Mouse (Mus musculus) spleen, postnatal 4 days (tissue): Measurements from ENCODE around the gene Glt1d1.

Source experiments
- DNase-seq, 2 experiments: peaks; one replicate each; pipeline ENCODE4 v3.0.0; 2022; ENCODE audit warnings: low spot score in 2 of 2

Glt1d1 gene

DNA sequence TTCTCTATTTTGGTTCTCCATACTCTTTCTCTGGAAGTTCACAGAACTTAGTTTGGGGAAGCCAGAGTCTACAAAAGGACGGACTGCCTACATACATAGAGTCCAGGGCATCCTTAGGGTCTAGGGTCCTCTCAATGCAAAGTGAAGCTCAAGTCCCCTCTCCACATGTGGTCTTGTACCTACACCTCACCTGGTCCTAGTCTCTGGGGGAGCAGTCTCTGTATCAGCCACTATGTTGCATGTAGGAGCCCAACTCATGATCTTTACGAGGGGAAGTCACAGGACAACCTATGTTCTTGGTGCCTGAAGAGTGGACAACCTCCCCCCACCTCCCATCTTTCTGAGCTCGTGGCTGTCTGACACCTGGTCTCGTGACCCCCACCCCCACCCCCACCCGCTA is 391 bp upstream of the Glt1d1 start:
- no peak for DNase-seq

DNA sequence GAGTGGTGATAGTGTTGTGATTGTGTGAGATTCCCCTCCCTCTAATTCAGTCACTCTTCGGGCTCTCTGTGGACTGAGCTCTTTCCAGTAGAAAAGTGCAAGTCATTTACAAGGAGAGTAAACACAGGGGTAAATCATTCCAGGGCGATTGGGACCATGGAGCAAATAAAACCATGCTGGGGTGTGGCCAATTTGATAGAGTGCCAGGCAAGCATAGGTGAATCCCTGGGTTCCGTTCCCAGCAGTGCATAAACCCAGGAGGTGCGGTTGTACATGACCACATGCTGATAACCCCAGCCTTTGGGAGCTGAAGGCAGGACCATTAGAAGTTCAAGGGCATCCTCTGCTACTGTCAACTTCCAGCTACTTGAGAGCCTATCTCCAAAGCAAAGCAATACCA is 1.1 kb downstream of the Glt1d1 start:
- no peak for DNase-seq

DNA sequence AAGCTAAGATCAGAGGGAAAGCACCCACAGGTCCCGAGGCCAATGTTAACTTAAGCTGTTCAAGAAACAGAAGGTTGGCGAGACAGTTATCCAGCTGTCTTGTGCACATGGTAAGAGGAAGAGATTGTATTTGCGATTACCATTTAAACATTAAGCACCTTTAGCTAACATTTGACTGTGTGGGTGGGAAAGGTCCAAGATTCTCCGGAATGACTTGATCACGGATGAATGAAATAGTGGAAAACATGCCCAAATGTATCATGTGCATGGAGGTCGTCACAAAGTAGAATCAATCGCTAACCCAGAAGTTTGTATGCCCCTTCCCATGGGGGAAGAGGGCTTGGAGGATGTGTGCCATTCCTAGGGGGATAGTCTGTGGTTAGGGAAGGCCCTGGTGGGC is 1.6 kb downstream of the Glt1d1 start:
- DNase-seq = no peak

DNA sequence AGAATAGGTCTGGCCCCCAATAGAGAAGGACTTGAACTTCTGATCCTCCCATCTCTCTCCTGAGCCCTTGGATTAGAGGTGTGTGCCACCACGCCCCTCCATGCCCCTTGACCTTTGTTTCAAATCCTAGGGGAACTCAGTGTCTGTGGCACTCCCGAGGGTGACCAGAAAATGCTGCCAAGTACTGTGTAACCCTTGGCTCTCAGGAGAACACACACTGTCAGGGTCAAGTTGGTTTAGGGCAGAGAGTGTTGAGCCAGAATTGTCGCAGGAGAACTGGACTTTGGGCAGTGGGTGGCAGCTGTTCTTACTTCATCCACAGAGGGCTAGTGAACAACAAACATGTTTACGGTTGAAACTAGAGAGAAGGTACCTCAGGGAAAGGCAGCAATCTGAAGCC is 5.6 kb downstream of the Glt1d1 start:
- no peak for DNase-seq

DNA sequence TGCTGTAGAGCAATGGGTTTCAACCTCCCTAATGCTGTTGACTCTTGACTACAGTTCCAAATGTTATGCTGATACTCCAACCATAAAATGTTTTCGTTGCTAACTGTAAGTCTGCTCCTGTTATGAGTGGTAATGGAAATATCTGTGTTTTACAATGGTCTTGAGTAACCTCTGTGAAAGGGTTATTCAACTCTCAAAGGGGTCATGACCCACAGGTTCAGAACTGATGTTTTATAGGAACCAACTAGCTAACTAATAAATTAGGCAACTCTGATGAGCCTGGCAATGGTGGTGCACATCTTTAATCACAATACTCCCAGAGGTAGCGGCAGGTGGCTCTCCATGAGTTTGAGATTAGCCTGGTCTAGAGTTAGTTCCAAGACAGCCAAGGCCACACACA is 6.1 kb downstream of the Glt1d1 start:
- no peak for DNase-seq

DNA sequence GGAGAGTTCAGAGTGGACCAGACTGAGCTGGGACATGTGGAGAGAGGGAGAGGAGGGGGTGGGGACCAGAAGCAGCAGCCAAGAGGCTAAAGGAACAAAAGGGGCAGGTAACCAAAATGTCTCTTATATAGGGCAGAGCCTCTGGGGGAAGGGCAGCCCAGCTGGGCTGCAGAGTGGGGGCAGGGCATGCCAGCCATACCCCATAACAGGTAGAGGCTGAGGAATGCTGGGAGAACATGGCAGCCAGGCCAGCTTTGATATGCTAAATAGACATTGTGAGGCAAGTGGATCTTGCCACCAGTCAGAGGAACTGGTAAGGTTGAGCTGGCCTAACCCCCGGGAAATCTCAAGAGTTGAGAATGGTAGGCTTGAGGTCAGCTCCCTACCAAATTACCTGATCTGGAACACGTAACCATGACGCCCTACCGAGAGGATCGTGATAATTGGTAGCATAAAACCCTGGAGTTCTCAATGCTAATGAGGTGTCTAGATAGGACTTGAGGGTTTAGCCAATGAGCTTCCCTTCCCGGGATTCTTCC is 7.1 kb downstream of the Glt1d1 start:
- DNase-seq = no peak

DNA sequence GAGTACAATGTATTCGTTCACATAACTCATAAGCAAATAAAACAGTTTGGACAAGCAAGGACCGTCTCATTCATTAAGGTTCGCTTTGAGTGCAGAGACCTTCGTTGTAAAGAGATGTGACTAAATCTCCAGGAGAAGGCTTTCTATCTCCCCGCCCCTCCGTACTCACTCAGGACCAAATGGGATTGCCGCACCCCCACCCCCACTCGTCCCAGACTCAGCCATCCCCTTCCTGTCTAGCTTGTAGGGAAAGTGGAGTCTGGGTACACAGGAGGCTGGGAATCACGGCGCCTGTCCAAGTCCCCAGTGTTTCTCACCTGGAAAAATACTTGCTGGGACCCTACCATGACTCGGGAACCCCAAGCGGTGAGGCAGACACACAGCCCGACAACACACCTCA is 7.6 kb downstream of the Glt1d1 start:
- DNase-seq = no peak

DNA sequence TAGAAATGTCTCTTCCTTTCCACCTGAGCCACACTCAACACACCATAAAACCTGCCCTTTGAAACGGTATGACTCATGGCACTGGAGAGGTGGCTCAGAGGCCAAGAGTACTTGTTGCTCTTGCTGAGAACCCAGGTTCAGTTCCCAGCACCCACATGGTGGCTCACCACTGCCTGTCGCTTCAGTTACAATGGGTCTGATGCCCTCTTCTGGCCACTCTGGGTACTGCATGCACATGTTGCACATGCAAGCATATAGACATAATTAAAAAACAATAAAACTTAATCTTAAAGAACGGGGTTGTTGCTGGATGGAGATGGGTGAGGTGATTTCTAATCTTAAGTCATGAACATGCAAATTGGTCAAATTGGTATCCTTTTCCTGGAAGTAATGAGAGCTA is 8.3 kb downstream of the Glt1d1 start:
- no peak for DNase-seq

DNA sequence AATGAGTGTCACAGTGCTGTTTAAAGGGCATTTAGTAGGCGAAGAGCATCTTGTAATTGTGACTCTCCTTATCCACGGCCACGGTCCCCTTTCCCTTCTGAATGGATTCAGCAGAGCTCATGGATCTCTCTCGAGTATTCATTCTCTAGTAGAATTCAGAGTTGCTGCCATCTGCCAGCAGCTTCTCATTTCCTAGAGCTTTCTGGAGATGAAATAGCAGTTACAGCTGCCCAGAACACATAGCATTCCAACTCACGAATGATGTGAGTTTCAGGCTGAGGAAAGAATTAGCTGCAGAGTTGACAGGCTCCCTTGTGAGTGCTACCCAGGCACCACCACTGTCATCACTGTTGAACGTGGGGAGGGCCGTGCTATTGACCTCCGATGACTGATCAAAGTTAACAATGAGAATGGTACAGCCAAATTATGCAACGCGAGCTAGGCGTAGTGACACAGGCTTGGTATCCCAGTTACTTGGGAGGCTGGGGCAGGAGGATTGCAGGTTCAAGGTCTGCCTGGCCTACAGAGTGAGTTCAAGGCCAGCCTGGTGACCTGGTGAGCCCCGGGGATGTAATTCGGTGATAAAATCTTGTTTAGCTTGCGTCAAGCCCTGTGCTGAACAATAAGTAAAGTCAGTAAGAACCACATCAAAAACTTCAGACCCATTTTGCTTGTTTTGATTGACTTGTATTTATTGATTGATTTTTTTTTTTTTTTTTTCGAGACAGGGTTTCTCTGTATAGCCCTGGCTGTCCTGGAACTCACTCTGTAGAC is 9.3 kb downstream of the Glt1d1 start:
- no peak for DNase-seq

DNA sequence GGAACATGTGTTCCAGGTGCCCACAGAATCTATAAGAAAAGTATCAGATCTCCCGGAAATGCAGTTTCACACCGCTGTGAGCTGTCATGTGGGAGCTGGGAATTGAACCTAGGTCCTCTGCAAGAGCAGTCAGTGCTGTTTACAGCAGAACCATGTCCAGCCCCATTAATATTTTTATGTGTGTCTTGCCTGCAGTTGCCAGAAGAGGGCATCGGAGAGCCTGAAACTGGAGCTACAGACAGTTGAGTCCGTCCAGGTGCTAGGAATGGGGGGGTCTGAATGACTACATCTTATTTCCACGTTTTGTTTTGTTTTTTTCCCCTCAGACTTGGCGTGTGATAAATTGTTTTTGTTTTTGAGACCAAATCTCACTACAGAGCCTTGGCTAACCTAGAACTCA is 16.0 kb downstream of the Glt1d1 start:
- DNase-seq = peak in 1 of 2 experiments; percentile 65

DNA sequence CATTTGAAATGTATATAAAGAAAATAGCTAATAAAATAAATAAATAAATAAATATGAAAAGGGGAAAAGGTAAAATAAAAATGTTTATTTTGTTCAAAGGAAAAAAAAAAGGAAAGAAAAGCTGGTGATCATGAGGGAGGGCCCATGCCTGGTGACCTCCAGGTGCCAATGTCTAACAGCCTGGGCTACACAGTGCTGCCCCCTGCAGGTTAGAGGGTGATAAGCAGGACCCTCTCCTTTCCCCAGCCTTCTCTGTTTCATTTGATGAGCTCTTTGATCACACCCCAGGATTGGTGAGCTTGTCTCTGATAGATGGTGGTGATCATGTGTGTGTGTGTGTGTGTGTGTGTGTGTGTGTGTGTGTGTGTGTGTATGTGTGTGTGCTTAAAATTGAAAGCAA is 17.0 kb downstream of the Glt1d1 start:
- DNase-seq = peak; percentile 36 to 72

DNA sequence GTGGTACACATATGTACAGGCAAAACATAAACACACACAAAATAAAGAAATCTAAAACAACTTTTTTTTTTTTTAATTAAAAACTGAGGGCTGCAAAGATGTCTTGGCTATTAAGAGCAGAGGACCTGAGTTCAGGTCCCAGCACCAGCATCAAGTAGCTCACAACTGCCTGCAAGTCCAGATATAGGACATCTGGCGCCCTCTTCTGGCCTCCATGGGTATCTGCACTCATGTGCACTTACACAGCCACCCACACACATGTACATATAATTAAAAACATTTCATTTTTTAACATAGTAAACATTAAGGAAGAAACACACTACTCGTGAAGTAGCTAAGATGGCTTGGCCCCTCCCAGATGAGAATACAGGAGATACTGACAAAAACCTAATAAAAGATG is 26.2 kb downstream of the Glt1d1 start:
- DNase-seq = no peak

DNA sequence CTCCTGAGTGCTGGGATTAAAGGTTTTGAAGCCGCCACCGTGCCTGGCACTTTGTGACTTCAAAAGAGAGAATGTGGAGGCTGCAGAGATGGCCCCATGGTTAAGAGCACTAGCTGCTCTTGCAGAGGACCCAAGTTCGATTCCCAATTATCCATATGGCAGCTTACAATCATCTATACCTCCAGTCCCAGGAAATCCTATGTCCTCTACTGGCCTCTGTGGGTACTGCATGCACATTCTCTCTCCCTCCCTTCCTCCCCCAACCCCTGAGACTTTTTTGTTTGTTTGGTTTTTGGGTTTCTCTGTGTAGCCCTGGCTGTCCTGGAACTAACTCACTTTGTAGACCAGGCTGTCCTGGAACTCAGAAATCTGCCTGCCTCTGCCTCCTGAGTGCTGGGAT is 27.2 kb downstream of the Glt1d1 start:
- no peak for DNase-seq

DNA sequence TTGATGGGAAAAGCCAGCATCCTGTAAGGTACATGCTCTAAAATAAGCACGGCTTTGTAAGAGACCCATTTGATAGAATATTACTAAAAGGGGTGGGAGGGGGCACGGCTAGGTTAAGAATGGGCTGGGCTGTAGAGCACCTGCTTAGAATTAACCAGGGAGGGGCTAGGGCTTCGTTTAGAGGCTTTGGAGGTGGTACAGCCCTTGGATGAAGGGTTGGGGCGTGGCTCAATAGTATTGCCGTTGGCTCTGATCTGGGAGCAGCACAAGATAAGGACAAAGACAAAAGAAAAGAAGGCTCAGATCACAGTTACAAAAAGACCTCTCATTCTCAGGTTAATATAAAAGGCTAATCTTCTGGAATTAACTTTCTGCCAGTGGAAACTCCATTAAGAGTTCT is 28.2 kb downstream of the Glt1d1 start:
- no peak for DNase-seq

DNA sequence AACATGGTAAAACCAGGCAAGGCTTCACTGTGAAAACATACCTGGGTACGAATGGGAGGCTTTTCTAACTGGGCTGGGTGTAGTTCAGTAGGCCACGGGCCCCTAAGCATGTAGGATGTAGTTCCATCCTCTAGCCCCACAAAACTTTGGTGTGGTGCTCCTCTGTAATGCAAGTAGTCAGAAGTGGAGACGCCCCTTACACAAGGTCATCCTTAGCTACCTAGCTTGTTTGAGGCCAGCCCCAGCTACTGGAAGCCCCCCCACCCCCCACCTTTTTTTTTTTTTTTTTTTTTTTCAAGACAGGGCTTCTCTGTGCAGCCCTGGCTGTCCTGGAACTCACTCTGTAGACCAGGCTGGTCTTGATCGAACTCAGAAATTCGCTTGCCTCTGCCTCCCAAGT is 28.9 kb downstream of the Glt1d1 start:
- no peak for DNase-seq

DNA sequence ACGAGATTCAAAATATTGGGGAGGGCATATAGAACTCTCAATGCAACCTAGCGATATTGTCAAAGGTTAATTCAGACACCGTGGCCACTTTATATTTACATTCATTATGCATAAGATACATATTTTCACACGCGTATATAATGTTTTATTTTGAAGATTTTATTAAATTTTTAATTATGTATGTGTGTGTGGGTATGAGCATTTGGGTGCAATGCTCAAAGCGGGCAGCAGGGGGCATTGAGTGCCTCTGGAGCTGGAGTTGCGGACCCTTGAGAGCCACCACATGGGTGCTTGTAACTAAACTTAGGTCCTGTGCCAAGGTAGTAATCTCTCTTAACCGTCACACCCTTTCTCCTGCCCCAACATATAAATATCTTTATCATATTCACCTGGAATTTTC is 41.9 kb downstream of the Glt1d1 start:
- DNase-seq = no peak

DNA sequence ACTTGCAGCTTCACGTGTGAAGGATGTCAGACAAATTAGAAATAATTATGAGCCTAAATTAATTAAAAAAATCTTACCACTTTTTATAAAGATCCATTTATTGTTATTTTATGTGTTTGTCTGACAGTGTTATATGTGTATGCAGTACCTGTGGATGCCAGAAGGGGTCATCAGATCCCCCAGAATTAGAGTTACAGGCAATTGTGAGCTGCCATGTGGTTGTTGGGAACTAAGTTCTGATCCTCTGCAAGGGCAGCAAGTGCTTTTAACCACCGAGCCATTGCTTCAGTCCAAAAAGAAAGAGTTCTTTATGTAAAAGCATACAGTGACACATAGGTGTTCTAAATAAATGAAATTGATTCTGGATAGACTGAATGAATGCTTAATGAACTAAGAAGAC is 45.5 kb downstream of the Glt1d1 start:
- no peak for DNase-seq

DNA sequence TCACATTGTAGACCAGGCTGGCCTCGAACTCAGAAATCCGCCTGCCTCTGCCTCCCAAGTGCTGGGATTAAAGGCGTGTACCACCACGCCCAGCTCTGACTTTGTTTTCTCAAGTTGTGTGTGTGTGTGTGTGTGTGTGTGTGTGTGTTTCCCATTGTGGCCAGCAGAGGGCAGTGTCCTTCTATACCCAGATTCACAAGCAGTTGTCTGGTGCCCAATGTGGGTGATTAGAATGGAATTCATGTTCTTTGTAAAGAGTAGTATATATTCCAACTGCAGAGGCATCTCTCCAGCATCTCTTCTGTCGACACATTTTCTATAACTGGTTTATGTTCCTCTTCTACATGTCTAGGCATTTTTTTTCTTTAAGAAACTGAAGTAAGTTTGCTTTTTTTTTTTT is 46.4 kb downstream of the Glt1d1 start:
- DNase-seq = no peak

DNA sequence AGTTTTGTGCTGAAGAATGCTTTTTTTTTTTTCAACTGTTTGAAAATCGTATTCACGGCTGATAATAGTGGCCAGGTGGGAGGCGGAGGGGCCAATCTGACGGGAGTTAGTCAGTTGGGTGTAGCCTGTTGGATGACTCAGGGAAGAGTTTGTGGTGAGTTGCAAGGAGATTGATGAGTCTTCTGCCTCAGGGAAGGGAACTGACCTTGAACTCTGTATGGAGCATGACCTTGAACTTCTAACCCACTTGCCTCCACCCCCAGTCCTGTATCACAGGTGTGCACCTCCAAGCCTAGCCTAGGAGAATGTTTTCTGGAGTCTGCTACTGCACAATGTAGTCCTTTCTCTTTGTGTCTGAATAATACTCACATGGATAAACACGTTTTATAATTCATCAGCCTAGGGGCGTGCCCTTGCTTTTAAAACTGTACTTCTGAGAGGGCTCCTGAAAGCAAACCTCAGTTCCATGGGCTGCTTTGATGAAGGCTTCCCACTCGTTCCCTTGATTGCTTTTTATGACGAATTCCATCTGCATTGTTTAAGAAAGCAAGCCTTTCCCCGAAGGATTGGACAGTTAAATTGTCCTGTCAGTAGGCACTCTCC is 56.6 kb downstream of the Glt1d1 start:
- no peak for DNase-seq

DNA sequence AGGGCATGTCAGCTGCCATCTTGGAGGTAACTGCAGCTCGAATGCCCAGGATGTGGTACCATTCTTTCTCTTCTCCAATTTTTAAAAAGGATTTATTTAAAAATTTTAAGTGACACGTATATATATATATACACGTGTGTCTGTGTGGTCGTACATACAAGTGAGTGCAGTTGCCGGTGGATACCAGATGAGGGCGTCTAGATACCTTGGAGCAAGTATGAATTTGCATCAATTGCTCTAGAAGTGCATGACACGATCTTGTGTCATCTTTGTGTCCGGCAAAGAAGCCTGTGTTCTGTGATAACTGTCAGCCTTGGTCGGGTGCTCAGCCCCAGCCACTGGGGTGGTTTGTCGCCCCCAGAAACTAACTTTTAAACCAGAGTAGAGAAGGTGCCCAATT is 59.0 kb downstream of the Glt1d1 start:
- DNase-seq = no peak

DNA sequence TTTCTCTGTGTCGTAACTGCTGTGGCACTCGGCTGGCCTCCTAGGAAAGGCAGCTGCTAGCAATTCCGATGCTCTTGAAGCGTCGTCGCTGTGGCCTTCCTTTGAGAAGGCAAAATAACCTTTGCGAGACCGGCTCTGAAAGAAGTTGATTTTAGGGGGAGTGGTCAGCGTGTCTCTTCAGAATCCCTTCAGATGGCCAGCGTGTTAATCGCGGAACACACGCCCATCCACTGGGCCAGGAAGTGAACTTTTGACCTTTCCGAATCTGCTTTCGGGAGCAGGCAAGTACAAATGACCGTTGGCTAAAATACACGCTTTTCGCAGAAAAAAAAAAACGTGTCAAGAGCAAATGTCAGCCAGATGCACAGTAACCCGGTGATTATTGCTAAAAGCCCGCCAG is 59.5 kb downstream of the Glt1d1 start:
- DNase-seq = no peak

DNA sequence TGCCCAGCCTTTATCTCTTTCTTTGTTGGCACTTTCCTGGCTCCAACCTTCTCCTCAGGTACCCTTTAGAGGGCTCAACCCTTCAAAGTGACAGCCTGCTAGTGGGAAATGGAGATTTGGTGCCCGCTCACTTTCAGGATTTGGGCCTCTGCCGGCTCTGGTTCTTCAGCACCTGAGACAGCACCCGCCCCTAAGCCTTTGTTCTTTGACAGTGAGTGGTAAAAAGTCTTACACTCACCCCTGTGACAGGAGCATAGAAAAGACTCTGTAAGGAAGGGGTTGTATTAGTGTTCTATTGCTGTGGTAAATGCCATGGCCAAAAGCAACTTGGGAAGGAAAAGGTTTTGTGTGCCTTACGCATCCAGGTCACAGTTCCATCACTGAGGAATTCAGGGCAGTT is 63.8 kb downstream of the Glt1d1 start:
- no peak for DNase-seq

DNA sequence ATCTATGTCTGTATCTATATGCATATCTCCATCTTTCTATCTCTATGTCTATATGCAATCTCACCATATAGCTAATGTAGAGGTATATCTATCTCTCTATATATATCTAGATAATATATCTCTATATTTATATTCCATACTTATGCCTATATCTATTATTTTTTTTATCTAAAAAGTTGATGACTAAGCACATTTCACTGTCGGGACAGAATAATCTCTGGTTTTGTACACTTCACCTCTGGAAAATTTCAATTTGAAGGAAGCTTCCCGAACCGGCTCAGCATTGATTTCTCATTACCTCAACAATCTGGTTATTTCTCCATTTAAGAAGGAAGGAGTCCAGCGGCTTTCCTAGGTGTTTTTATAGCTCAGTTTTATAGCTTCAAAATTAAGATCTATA is 64.5 kb downstream of the Glt1d1 start:
- no peak for DNase-seq

DNA sequence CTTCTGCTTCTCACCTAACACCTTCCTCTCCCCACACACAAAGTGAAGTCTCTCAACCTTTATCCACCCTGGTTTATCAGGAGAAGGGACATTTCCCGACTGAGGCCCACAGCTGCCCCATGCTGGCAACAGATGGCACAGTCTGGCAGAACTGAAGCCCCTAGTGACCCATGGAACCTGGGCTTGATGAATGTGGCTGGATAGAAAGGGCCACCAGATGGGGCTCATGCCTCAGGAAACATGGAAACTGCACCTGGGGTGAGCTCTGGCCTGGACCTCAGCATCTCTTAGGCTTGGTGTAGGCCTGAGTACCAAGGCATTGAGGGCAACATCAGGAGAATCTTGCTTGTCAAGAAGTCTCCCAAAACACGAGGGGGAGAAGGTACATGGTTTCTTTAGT is 66.5 kb downstream of the Glt1d1 start:
- DNase-seq = no peak
